ENCODE assay signal across 14 mouse cellular contexts in the genomic region with DNA sequence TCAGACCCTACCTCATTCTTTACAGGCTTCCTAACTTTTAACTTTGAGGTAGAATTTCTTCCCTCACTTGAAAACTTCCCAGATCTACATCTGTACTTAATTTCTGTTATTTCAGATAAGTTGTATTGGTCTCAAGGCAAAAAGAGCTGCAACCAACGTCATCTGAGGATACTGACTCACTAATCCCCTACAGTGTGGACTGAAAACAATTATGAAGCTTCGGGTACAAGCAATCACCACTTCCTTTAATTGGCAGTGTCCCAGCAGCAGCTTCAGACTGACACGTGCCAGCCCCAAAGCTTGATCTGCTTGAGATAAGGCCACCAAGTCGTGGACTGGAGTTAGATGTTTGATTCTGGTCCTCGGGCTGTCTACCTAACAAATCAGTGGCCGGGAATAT.
"Had no signal": no experiment of that assay in that cellular context is flagged by ENCODE, and none has a peak within 500 bp of the region (broad histone marks: within the 10 kb centered on the region; RNA-seq: fewer than 3 reads in every experiment).

No protein-coding gene starts in this region.

- ATAC-seq: midbrain, embryonic 13.5 days; midbrain, embryonic 15.5 days had no signal

- H3K9ac ChIP-seq: midbrain, embryonic 13.5 days; midbrain, embryonic 15.5 days; neural tube, embryonic 12.5 days; stomach, embryonic 15.5 days had no signal

- DNase-seq: lung, adult 18-20 months; lung, postnatal 14 days; lung, postnatal 36 days; right cerebral cortex, postnatal 14 days; thymus, adult 2 months; thymus, postnatal 25 days; thymus, postnatal 4 days had no signal

- H3K9me3 ChIP-seq: megakaryocyte, embryonic 14.5 days; midbrain, embryonic 13.5 days; midbrain, embryonic 15.5 days; neural tube, embryonic 12.5 days; stomach, embryonic 15.5 days had no signal

- H3K4me3 ChIP-seq: megakaryocyte, embryonic 14.5 days; midbrain, embryonic 13.5 days; midbrain, embryonic 15.5 days; neural tube, embryonic 12.5 days; stomach, embryonic 15.5 days had no signal

- H3K27me3 ChIP-seq: midbrain, embryonic 13.5 days; midbrain, embryonic 15.5 days; neural tube, embryonic 12.5 days; stomach, embryonic 15.5 days had no signal

- H3K4me1 ChIP-seq: megakaryocyte, embryonic 14.5 days; midbrain, embryonic 13.5 days; midbrain, embryonic 15.5 days; neural tube, embryonic 12.5 days; stomach, embryonic 15.5 days had no signal

- H3K36me3 ChIP-seq: midbrain, embryonic 13.5 days; midbrain, embryonic 15.5 days; neural tube, embryonic 12.5 days; stomach, embryonic 15.5 days had no signal

- H3K27ac ChIP-seq: midbrain, embryonic 13.5 days; midbrain, embryonic 15.5 days; neural tube, embryonic 12.5 days; stomach, embryonic 15.5 days; stomach, postnatal 0 days had no signal

- H3K4me2 ChIP-seq: midbrain, embryonic 11.5 days; midbrain, embryonic 13.5 days; midbrain, embryonic 15.5 days; neural tube, embryonic 12.5 days; stomach, embryonic 15.5 days had no signal
